Mouse (Mus musculus) layer of hippocampus, adult 18-20 months (tissue): ENCODE data around the gene Zc3h6. TPM values are rescaled to one million over a fixed set of nuclear protein-coding genes. Genes with fewer than 3 reads are reported as not detected.

Source experiments
- DNase-seq, 2 experiments: peaks; one replicate each; pipeline ENCODE4 v3.0.0; 2022; ENCODE audit warnings: low spot score in 2 of 2
- microRNA-seq, 2 experiments: library from miRNA; unstranded; fragments of <30 nt; microRNA quantifications; one replicate each; pipeline ENCODE4 v1.2.0; 2021
- total RNA-seq, 2 experiments: library from RNA; stranded (reverse); gene quantifications; 2 replicates each; pipeline ENCODE4 v1.2.3; 2021

Gene Zc3h6
- total RNA-seq, 2 experiments from 2014 or later, result 15.3 to 16.4 TPM

GRCm38 (mm10) chr2:129024820-129025219 is 57.6 kb downstream of the Zc3h6 start:
- DNase-seq, result no peak

- DNase-seq, result no peak
Measured at GRCm38 (mm10) chr2:129035381-129035780, 68.2 kb downstream of the Zc3h6 start.

- DNase-seq, result no peak
Measured at GRCm38 (mm10) chr2:129038426-129038936, 71.3 kb downstream of the Zc3h6 start.

GRCm38 (mm10) chr2:129038937-129039631 is 71.9 kb downstream of the Zc3h6 start:
- DNase-seq, result no peak

GRCm38 (mm10) chr2:129040567-129040966 is 73.4 kb downstream of the Zc3h6 start:
- no peak for DNase-seq

- DNase-seq, result no peak
Measured at GRCm38 (mm10) chr2:129046172-129046845, 79.1 kb downstream of the Zc3h6 start.

GRCm38 (mm10) chr2:129046846-129047196 is 79.6 kb downstream of the Zc3h6 start:
- no peak for DNase-seq

- DNase-seq, result no peak
Measured at GRCm38 (mm10) chr2:129047811-129048210, 80.6 kb downstream of the Zc3h6 start, which contains the start of gene Vinac1. Gene Vinac1 (minus strand): TSS chr2:129048172.

- DNase-seq, result no peak
Measured at GRCm38 (mm10) chr2:129052451-129052983, 85.3 kb downstream of the Zc3h6 start.

- no peak for DNase-seq
Measured at GRCm38 (mm10) chr2:129055741-129056140, 88.5 kb downstream of the Zc3h6 start.

GRCm38 (mm10) chr2:129056597-129056996 is 89.4 kb downstream of the Zc3h6 start:
- DNase-seq, result no peak

GRCm38 (mm10) chr2:129057256-129057655 is 90.1 kb downstream of the Zc3h6 start:
- no peak for DNase-seq

- DNase-seq, result no peak
Measured at GRCm38 (mm10) chr2:129057920-129058361, 90.7 kb downstream of the Zc3h6 start.

- DNase-seq, result no peak
Measured at GRCm38 (mm10) chr2:129061456-129062059, 94.4 kb downstream of the Zc3h6 start.

- DNase-seq, result peak; percentile 57 to 78
Measured at GRCm38 (mm10) chr2:129065437-129066282, 98.5 kb downstream of the Zc3h6 start, which contains the start of gene Ttl. Gene Ttl (plus strand): TSS chr2:129065942.

- peak; percentile 43 to 52 for DNase-seq
Measured at GRCm38 (mm10) chr2:129066326-129066725, 99.1 kb downstream of the Zc3h6 start.

Small RNAs within 50 kb of the gene (microRNA-seq; reads per million reads assigned to microRNA genes)
- gene Gm22859, result 0 reads per million in 2 experiments

Other genes with a start within 250 kb of the Zc3h6 start
- gene Tmem87b, start 149.3 kb upstream of the Zc3h6 start, total RNA-seq, result 10 to 100 TPM; 31.8 to 37.8 TPM
- 1 to 10 TPM in 1 of 2 experiments, under 1 TPM in 1; 0.71 to 1.1 TPM for gene Fbln7, start 104.4 kb upstream of the Zc3h6 start, total RNA-seq
- 1 to 10 TPM; 5.0 to 6.4 TPM for gene Zc3h8, start 23.3 kb upstream of the Zc3h6 start, total RNA-seq
- gene Gm10762, start 323 bp downstream of the Zc3h6 start, total RNA-seq, result 1 to 10 TPM; 3.6 to 4.5 TPM
- under 1 TPM in 1 of 2 experiments, not detected in 1; 0.10 TPM for gene Vinac1, start 80.8 kb downstream of the Zc3h6 start, total RNA-seq
- gene Ttl, start 98.5 kb downstream of the Zc3h6 start, total RNA-seq, result 10 to 100 TPM; 34.3 to 34.5 TPM
- 10 to 100 TPM; 15.0 to 19.5 TPM for gene Polr1b, start 133.6 kb downstream of the Zc3h6 start, total RNA-seq
- 10 to 100 TPM; 12.1 to 12.2 TPM for gene Chchd5, start 162.3 kb downstream of the Zc3h6 start, total RNA-seq
- 100 to 1,000 TPM; 126 to 129 TPM for gene Slc20a1, start 231.4 kb downstream of the Zc3h6 start, total RNA-seq